Mouse (Mus musculus) left cerebral cortex, adult 8-10 months (tissue): Measurements from ENCODE around the gene Ankzf1. TPM values are rescaled to one million over a fixed set of nuclear protein-coding genes. Genes with fewer than 3 reads are reported as not detected.

Experiments
- microRNA-seq, 2 experiments: library from miRNA; unstranded; fragments of <30 nt; microRNA quantifications; one replicate each; pipeline ENCODE4 v1.2.0; 2022
- total RNA-seq, 4 experiments: library from RNA; stranded (reverse); gene quantifications; 2 replicates each; pipeline ENCODE4 v1.2.4; 2022

Gene Ankzf1
- total RNA-seq, 4 experiments from 2014 or later: 20.3 to 26.4 (median 26.0) TPM

Small RNAs within 50 kb of the gene (microRNA-seq; reads per million reads assigned to microRNA genes)
- gene Gm27943: 0 reads per million in 2 experiments

Other genes with a start within 250 kb of the Ankzf1 start
- gene Ihh, start 240.5 kb upstream of the Ankzf1 start, total RNA-seq: under 1 TPM; 0.19 to 0.49 (median 0.27) TPM
- 1 to 10 TPM; 2.0 to 4.8 (median 3.3) TPM for gene Nhej1, start 67.0 kb upstream of the Ankzf1 start, total RNA-seq
- gene Slc23a3, start 58.3 kb upstream of the Ankzf1 start, total RNA-seq: 1 to 10 TPM in 2 of 4 experiments, under 1 TPM in 2; 0.59 to 1.7 (median 1.2) TPM
- gene Cnppd1, start 49.4 kb upstream of the Ankzf1 start, total RNA-seq: 10 to 100 TPM; 31.6 to 36.5 (median 33.8) TPM
- 100 to 1,000 TPM; 202 to 212 (median 206) TPM for gene Retreg2, start 49.4 kb upstream of the Ankzf1 start, total RNA-seq
- gene Zfand2b, start 23.5 kb upstream of the Ankzf1 start, total RNA-seq: 10 to 100 TPM; 27.2 to 29.4 (median 28.0) TPM
- gene Abcb6, start 11.8 kb upstream of the Ankzf1 start, total RNA-seq: 10 to 100 TPM; 26.2 to 29.9 (median 28.8) TPM
- 100 to 1,000 TPM; 114 to 124 (median 118) TPM for gene Atg9a, start within 50 bp of the Ankzf1 start, total RNA-seq
- gene Glb1l, start 18.7 kb downstream of the Ankzf1 start, total RNA-seq: 10 to 100 TPM; 14.0 to 18.3 (median 14.9) TPM
- 10 to 100 TPM; 73.9 to 82.8 (median 80.2) TPM for gene Stk16, start 18.7 kb downstream of the Ankzf1 start, total RNA-seq
- 100 to 1,000 TPM; 598 to 614 (median 602) TPM for gene Tuba4a, start 27.7 kb downstream of the Ankzf1 start, total RNA-seq
- not detected for gene A630095N17Rik, start 40.0 kb downstream of the Ankzf1 start, total RNA-seq
- 100 to 1,000 TPM in 3 of 4 experiments, 10 to 100 TPM in 1; 98.9 to 111 (median 108) TPM for gene Dnajb2, start 44.3 kb downstream of the Ankzf1 start, total RNA-seq
- gene Ptprn, start 72.4 kb downstream of the Ankzf1 start, total RNA-seq: 100 to 1,000 TPM; 411 to 436 (median 423) TPM
- gene Resp18, start 86.3 kb downstream of the Ankzf1 start, total RNA-seq: 100 to 1,000 TPM; 166 to 203 (median 173) TPM
- gene Dnpep, start 125.8 kb downstream of the Ankzf1 start, total RNA-seq: 10 to 100 TPM; 56.5 to 63.2 (median 59.7) TPM
- 1 to 10 TPM in 3 of 4 experiments, under 1 TPM in 1; 0.89 to 2.9 (median 1.8) TPM for gene Des, start 168.2 kb downstream of the Ankzf1 start, total RNA-seq
- gene Speg, start 183.1 kb downstream of the Ankzf1 start, total RNA-seq: 100 to 1,000 TPM; 177 to 190 (median 187) TPM
- gene Gmppa, start 243.8 kb downstream of the Ankzf1 start, total RNA-seq: 10 to 100 TPM; 48.0 to 64.9 (median 62.3) TPM